Mouse (Mus musculus): ENCODE measurements around the gene Tulp1.

The Tulp1 gene

DNA sequence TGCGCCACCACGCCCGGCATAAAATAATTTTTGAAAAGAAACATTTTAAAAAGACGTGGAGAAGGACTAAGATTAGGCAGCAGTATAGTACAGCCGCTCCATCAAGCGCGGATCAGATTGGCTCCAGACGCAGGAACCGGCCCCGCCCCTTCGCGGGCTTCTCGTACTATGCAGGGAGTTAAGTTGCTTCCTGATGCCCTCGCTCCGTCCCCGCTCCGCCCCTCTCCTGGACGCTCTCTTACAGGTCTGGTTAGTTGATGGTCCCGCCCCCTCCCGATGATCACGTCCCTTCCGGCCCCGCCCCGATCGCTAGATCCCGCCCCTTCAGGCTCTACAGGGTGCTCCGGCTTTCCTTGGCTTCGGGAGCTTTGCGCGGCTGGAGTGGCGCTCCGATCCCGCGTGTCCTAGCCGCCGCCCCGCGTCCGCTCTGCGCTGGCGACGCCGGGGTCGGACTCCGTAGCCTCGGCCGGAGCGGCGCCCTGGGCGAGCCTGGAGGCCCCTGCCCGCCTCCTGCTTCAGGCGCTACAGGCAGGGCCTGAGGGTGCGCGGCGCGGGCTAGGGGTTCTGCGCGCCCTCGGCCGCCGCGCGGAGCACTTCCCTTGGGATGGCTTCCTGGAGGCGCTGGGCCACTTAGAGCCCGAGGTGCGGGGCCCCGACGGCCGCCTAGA, 51.7 kb downstream of the Tulp1 start, which contains the start of gene Fance:
Gene Fance, plus strand, starts transcription at position 308 of the 668 bp plus-strand sequence.
- peak; percentile 99 for DNase-seq (ENCODE audit: low spot score)

DNA sequence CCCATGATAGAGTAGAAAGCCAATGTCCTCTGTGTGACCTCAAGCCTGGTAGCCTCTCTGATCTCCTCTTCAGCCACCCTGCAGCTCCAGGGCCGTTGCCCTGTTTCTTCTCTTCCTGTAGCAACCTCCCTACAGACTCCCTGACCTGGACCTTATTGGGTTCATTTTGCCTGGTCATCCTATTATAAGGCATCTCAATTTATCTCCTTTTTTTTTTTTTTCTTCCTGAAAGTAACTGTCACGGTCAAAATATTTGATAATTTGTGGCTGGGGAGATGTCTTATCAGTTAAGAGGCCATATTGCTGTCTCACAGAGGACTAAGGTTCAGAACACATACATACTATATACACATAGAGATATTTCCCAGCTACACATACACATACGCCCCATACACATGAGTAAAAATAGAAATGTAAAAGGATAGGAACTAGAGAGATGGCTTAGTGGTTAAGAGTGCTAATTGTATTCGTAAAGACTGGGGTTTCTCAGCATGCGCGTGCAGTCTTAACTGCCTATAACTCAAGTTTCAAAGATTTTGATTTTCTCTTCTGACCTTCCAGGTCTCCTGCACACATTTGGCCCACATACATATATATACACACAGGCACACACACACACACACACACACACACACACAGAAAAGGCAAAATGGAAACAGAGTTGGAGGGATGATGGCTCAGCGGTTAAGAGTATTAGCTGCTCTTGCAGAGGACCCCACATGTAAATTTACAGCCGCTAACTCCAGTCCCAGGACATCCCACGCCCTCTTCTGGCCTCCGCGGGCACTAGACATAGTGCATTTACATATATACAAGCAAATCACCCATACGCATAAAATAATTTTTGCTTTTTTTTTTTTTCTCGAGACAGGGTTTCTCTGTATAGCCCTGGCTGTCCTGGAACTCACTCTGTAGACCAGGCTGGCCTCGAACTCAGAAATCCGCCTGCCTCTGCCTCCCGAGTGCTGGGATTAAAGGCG, 52.5 kb downstream of the Tulp1 start:
- no peak for DNase-seq (ENCODE audit: low spot score)

DNA sequence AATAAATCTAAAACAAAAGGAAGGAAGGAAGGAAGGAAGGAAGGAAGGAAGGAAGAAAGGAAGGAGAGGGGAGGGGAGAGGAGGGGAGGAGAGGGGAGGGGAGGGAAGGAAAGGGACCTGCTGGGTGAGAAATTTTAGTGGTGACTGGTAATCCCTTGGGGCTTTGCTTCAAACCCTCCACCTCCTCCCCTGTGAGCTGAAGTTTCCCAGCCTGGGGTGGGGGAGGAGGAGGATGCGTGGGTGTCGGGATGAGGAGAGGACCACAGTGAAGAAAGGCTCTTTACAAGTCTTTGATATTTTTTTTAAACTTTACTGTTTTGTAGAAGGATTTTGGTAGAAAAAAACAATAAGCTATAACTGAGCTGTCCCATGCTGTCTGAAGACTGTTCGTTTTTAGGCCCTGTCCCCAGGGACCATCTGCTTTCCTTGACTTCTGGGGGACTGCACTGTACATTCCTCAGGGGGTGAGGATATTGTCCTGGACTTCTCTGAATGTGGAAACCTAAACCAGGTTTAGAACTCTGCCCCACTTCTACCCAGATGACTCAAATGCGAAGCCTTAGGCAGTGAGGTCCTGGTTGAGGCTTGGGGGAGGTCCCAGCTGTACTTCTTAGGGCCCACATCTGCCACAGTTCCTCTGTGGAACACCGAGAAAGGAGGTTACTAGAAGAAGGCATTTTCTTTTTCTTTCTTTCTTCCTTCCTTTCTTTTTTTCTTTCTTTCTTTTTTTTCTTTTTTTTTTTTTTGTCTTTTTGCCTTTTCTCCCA, 53.5 kb downstream of the Tulp1 start:
- DNase-seq (ENCODE audit: low spot score), result no peak

DNA sequence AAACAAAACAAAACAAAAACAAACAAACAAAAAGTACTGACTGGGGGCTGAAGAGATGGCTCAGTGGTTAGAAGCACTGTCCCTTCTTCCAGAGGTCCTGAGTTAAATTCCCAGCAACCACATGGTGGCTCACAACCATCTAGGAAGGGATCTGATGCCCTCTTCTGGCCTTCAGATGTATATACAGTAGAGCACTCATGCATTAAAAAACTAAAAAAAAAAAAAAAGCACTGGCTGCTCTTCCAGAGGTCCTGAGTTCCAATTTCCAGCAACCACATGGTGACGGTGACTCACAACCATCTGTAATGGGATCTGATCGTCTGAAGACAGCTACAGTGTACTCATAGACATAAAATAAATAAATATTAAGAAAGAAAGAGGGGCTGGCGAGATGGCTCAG, 54.2 kb downstream of the Tulp1 start:
- no peak for DNase-seq (ENCODE audit: low spot score)

GRCm38 (mm10) chr17:28308297-28309195, 56.5 kb downstream of the Tulp1 start:
- DNase-seq (ENCODE audit: low spot score), result peak; percentile 71

GRCm38 (mm10) chr17:28305172-28305571, 59.9 kb downstream of the Tulp1 start:
- no peak for DNase-seq (ENCODE audit: low spot score)
